Mouse (Mus musculus) forebrain, embryonic 10.5 days (tissue): ENCODE results near the gene Olfr1225. TPM values are rescaled to one million over a fixed set of nuclear protein-coding genes. Genes with fewer than 3 reads are reported as not detected.
"Not testable (repeated sequence)": the region's sequence is repeated elsewhere in the genome, so short reads cannot be mapped to it uniquely, and the experiment has no call there.

Experiments used
- DNase-seq: peaks from one replicate; pipeline ENCODE4 v3.0.0-alpha.2; 2017; ENCODE audit warnings: low spot score; ENCODE audit errors: extremely low spot score
- H3K27ac ChIP-seq: fragments of 300-500 bp; sonication (generic); 2 replicates; pipeline ENCODE4 v1.5.1; 2016; ENCODE audit warnings: mild to moderate bottlenecking
- H3K27me3 ChIP-seq: fragments of 300-500 bp; sonication (generic); 2 replicates; pipeline ENCODE4 v1.6.1; 2016; ENCODE audit warnings: mild to moderate bottlenecking; ENCODE audit not compliant: poor library complexity, severe bottlenecking
- H3K36me3 ChIP-seq: fragments of 300-500 bp; sonication (generic); replicated peaks from 2 replicates; pipeline ENCODE4 v1.6.1; 2016; ENCODE audit warnings: mild to moderate bottlenecking, moderate library complexity
- H3K4me1 ChIP-seq: fragments of 300-500 bp; sonication (generic); 2 replicates; pipeline ENCODE4 v1.6.1; 2016
- H3K4me3 ChIP-seq: fragments of 300-500 bp; sonication (generic); 2 replicates; pipeline ENCODE4 v1.5.1; 2016; ENCODE audit warnings: mild to moderate bottlenecking, moderate library complexity
- H3K9me3 ChIP-seq: fragments of 300-500 bp; sonication (generic); 2 replicates; pipeline ENCODE4 v1.6.1; 2016; ENCODE audit warnings: mild to moderate bottlenecking, moderate library complexity
- WGBS: fragments of 180-500 bp; shearing (Covaris S2); methylation state at CpG from one replicate; pipeline ENCODE4 v1.1.7; 2016; 5-methylcytosine and 5-hydroxymethylcytosine counted together
- polyA plus RNA-seq: library from polyadenylated mRNA; unstranded; fragments of >200 nt; fragmentation: Nextera tagmentation; extraction: Ambion mirVana; gene quantifications from 2 replicates; pipeline ENCODE4 v1.2.1, GENCODE M21; 2016

Gene Olfr1225
- not detected in 2 replicates for polyA plus RNA-seq

- no peaks in the 10 kb centered on the region for H3K36me3 ChIP-seq
- H3K9me3 ChIP-seq = no peaks in the 10 kb centered on the region
- H3K4me1 ChIP-seq = no peaks in the 10 kb centered on the region
- no peak within 1 kb of the TSS for H3K27ac ChIP-seq
- DNase-seq = no peak
- H3K4me3 ChIP-seq = no peak within 1 kb of the TSS
- WGBS = 88% methylated on average over 1 of the region's 1 CpGs
- no peaks in the 10 kb centered on the region for H3K27me3 ChIP-seq
Observed at GRCm38 (mm10) chr2:89174569-89174968, at the start of gene Olfr1225. TSS of gene Olfr1225 (minus strand) at chr2:89174669.

DNA sequence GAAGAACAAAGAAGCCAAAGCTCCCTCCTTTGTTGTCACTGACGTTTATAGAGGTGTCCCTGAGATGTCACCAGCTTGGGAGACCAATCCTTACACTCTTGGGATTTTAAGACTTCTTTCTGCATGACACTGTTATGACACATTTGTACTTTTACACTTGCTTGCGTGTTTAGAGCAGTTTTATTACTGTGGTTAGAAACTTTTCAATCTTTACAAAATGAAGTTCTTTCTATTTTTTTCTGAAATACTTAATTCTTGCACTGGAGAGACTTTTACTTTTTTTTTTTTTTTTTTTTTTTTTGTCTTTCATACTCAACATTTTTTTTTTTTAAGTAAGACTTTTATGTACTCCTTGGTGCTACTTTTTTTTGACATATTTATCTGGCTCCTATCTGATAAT, 25.5 kb upstream of the Olfr1225 start, which contains the start of gene Olfr1226:
Gene Olfr1226 (minus strand): TSS at position 101 of the 400 bp plus-strand sequence.
- WGBS = 71% methylated on average over 2 of the region's 2 CpGs
- Histone ChIP-seq H3K27ac (no peak within 1 kb of the TSS), H3K9me3 (no peaks in the 10 kb centered on the region)

GRCm38 (mm10) chr2:89196325-89196982, 22.0 kb upstream of the Olfr1225 start:
- H3K4me1 ChIP-seq = no peaks in the 10 kb centered on the region
- no peak for DNase-seq
- H3K27ac ChIP-seq = no peak overlapping the region
- 98% methylated on average over 3 of the region's 3 CpGs for WGBS
- no peaks in the 10 kb centered on the region for H3K9me3 ChIP-seq
- no peak overlapping the region for H3K4me3 ChIP-seq
- H3K27me3 ChIP-seq = no peaks in the 10 kb centered on the region
- no peaks in the 10 kb centered on the region for H3K36me3 ChIP-seq

More for the DNA sequence above, 25.5 kb upstream of the Olfr1225 start, which contains the start of gene Olfr1226:
- no peaks in the 10 kb centered on the region for H3K27me3 ChIP-seq
- H3K4me1 ChIP-seq = no peaks in the 10 kb centered on the region
- no peak for DNase-seq
- no peak within 1 kb of the TSS for H3K4me3 ChIP-seq
- H3K36me3 ChIP-seq = no peaks in the 10 kb centered on the region

DNA sequence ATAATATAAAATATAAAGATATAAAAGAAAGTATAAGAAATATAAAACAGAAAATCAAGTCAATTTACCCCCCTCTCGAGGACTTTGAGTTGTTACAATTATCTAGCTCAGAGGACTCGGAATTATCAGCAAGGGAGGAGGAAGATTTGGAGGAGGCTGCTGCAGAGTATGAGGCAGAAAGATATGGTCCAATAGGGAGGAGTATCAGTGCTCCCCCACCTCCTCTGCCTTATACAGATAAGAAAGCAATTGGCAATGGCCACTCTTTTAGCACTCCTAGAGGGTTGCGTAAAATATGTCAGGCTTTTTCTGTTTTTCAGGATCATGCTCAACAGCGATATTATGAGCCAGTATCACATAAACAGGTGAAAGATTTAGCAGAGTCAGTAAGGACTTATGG, 9.8 kb downstream of the Olfr1225 start:
- H3K4me3 ChIP-seq, H3K27ac ChIP-seq, H3K4me1 ChIP-seq, DNase-seq, H3K9me3 ChIP-seq, H3K36me3 ChIP-seq, H3K27me3 ChIP-seq: not testable (repeated sequence)
- 94% methylated on average over 4 of the region's 4 CpGs for WGBS

- DNase-seq = not testable (repeated sequence)
Observed at GRCm38 (mm10) chr2:89163991-89164390, 10.5 kb downstream of the Olfr1225 start, which contains the start of gene Olfr1224-ps1. TSS of gene Olfr1224-ps1 (minus strand) at chr2:89164091.

GRCm38 (mm10) chr2:89151460-89151859, 23.0 kb downstream of the Olfr1225 start, which contains the start of gene Olfr1223:
TSS of gene Olfr1223 (minus strand) at chr2:89151560.
- no peaks in the 10 kb centered on the region for H3K4me1 ChIP-seq
- WGBS = 74% methylated on average over 1 of the region's 1 CpGs
- no peak for DNase-seq
- H3K36me3 ChIP-seq = no peaks in the 10 kb centered on the region
- no peak within 1 kb of the TSS for H3K4me3 ChIP-seq
- no peaks in the 10 kb centered on the region for H3K27me3 ChIP-seq
- no peaks in the 10 kb centered on the region for H3K9me3 ChIP-seq
- H3K27ac ChIP-seq = no peak within 1 kb of the TSS

More at GRCm38 (mm10) chr2:89163991-89164390, 10.5 kb downstream of the Olfr1225 start, which contains the start of gene Olfr1224-ps1:
- not testable (repeated sequence) for H3K9me3 ChIP-seq, H3K4me3 ChIP-seq, H3K27ac ChIP-seq, H3K27me3 ChIP-seq, H3K36me3 ChIP-seq, H3K4me1 ChIP-seq
- WGBS = 93% methylated on average over 8 of the region's 8 CpGs

DNA sequence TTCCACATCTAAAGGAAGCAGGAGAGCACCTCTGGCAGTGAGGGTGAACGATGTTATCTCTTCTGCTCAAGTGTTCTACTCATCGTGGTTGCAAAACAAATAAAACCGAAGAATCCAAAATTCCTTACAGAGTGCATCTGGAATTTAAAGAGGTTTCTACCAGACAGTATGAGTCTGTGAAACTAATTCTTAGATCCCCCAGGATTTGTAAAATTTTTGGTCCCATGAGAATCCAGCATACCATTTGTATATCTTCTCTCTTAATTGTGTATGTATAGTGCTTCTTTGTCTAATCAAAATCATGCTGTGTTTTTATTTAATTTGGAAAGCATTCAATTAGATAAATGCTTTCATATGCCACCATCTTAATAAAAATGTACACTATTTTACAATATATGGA, 41.5 kb downstream of the Olfr1225 start, which contains the start of gene Olfr1222:
Gene Olfr1222 (minus strand): TSS at position 101 of the 400 bp plus-strand sequence.
- H3K4me1 ChIP-seq = no peaks in the 10 kb centered on the region
- H3K27me3 ChIP-seq = no peaks in the 10 kb centered on the region
- DNase-seq = no peak
- no peak within 1 kb of the TSS for H3K27ac ChIP-seq
- H3K9me3 ChIP-seq = no peaks in the 10 kb centered on the region
- 91% methylated on average over 3 of the region's 3 CpGs for WGBS
- H3K36me3 ChIP-seq = no peaks in the 10 kb centered on the region
- no peak within 1 kb of the TSS for H3K4me3 ChIP-seq

Other genes starting within 250 kb of the Olfr1225 start
- not detected in 2 replicates for gene Olfr1211, start 236.6 kb downstream of the Olfr1225 start, polyA plus RNA-seq
- gene Olfr1212, start 220.7 kb downstream of the Olfr1225 start, polyA plus RNA-seq = not detected in 2 replicates
- gene Gm13762, start 194.4 kb downstream of the Olfr1225 start, polyA plus RNA-seq = not detected in 2 replicates
- not detected in 2 replicates for gene Olfr1214, start 182.0 kb downstream of the Olfr1225 start, polyA plus RNA-seq
- gene Olfr1215, start 167.7 kb downstream of the Olfr1225 start, polyA plus RNA-seq = not detected in 2 replicates
- not detected in 2 replicates for gene Olfr1216, start 156.3 kb downstream of the Olfr1225 start, polyA plus RNA-seq
- not detected in 2 replicates for gene Olfr1217, start 142.6 kb downstream of the Olfr1225 start, polyA plus RNA-seq
- gene Olfr1218, start 113.5 kb downstream of the Olfr1225 start, polyA plus RNA-seq = not detected in 2 replicates
- gene Olfr1219, start 91.2 kb downstream of the Olfr1225 start, polyA plus RNA-seq = not detected in 2 replicates
- not detected in 2 replicates for gene Olfr1220, start 67.8 kb downstream of the Olfr1225 start, polyA plus RNA-seq
- gene Olfr1221, start 57.4 kb downstream of the Olfr1225 start, polyA plus RNA-seq = not detected in 2 replicates
- not detected in 2 replicates for gene Olfr1222, start 41.6 kb downstream of the Olfr1225 start, polyA plus RNA-seq
- gene Olfr1223, start 23.1 kb downstream of the Olfr1225 start, polyA plus RNA-seq = not detected in 2 replicates
- not detected in 2 replicates for gene Olfr1224-ps1, start 10.6 kb downstream of the Olfr1225 start, polyA plus RNA-seq
- gene Olfr1226, start 25.4 kb upstream of the Olfr1225 start, polyA plus RNA-seq = not detected in 2 replicates
- gene Olfr1228, start 79.4 kb upstream of the Olfr1225 start, polyA plus RNA-seq = not detected in 2 replicates
- gene Olfr1229, start 113.3 kb upstream of the Olfr1225 start, polyA plus RNA-seq = not detected in 2 replicates
- not detected in 2 replicates for gene Olfr1230, start 122.6 kb upstream of the Olfr1225 start, polyA plus RNA-seq
- not detected in 2 replicates for gene Olfr1231, start 132.4 kb upstream of the Olfr1225 start, polyA plus RNA-seq
- gene Olfr1232, start 155.0 kb upstream of the Olfr1225 start, polyA plus RNA-seq = not detected in 2 replicates
- not detected in 2 replicates for gene Olfr1233, start 167.7 kb upstream of the Olfr1225 start, polyA plus RNA-seq
- not detected in 2 replicates for gene Olfr1234, start 190.2 kb upstream of the Olfr1225 start, polyA plus RNA-seq
- not detected in 2 replicates for gene Olfr1238, start 235.0 kb upstream of the Olfr1225 start, polyA plus RNA-seq
- not detected in 2 replicates for gene Olfr1239, start 245.7 kb upstream of the Olfr1225 start, polyA plus RNA-seq